Mouse (Mus musculus): ENCODE data around the gene Grap. TPM values are rescaled to one million over a fixed set of nuclear protein-coding genes. Genes with fewer than 3 reads are reported as not detected.

Gene Grap
- polyA plus RNA-seq, 1 experiment from 2014 or later: 4.7 TPM

DNA sequence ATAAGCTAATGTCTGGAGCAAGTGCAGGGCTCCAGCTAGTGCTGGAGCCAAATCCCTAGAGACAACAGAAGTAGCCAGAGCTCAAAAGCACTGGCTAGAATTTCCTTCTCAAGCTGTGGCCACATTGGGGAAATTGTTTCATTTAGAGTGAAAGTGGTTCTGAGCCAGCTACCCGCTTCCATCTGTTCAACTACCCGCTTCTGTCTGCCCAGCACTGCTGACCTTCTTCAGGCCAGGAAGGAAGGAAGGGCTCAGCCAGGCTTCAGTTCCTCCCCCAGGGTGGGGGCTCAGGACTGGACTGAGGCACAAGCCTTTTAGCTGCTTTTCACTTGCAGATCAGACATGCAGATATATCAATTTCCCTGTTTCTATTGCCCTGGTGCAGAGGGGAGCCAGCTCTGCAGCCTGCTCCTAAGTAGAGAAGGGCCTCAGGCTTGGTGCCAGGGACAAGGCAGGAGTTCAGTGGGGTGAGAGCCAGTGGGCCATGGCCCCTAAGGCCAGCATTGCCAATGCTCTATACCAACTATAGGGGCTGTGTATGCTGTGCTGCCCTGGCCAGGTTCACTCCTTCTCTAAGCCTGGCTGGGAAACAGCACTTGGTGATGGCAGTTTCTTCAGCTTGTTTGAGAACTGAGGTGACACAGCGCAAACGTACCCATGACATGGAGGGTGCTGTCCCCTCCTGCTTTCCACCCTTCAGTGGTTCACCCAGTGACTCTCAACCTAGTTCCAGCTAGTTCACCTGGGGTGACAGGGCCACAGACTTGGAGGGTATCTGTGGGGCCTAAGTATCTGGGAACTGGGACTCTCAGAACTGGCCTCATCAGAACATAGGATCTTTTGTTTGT is 6.2 kb downstream of the Grap start:
- Histone ChIP-seq H3K4me1 (ENCODE audit: control insufficient read depth, insufficient read depth, low read length) (no peaks in the 10 kb centered on the region), H3K36me3 (ENCODE audit: control insufficient read depth, insufficient read depth, low read length) (no peaks in the 10 kb centered on the region), H3K4me2 (ENCODE audit: low read depth, low read length) (no peak overlapping the region), H3K9ac (replicated peaks; ENCODE audit: low read depth, low read length) (no peak overlapping the region), H3K27ac (ENCODE audit: low read depth, low read length) (no peak overlapping the region), H3K9me3 (ENCODE audit: control insufficient read depth, low read length) (no peaks in the 10 kb centered on the region), H3K4me3 (ENCODE audit: low read depth, low read length) (no peak overlapping the region), H3K27me3 (ENCODE audit: control insufficient read depth, insufficient read depth, low read length) (no peaks in the 10 kb centered on the region)
- WGBS: 84% methylated on average over 4 of the region's 4 CpGs
- no peak for ATAC-seq (ENCODE audit: low read depth)

DNA sequence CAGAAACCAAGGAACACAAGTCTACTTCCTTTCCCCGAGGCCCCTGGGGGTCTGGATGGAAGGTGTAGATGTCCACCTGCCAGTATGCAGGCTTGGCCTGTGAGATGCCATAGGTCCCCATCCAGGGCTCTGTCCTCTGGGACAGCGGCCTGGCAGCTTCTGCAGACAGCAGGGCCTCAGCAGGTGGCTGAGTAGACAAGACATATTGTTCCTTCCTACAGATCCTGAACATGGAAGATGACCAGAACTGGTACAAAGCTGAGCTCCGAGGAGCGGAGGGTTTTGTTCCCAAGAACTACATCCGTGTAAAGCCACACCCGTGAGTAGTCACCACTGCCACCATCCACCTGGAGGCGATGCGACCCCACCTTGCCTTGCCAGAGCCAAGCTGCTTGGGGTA is 6.9 kb downstream of the Grap start:
- no peaks in the 10 kb centered on the region for H3K4me1 ChIP-seq (ENCODE audit: control insufficient read depth, insufficient read depth, low read length)
- H3K27ac ChIP-seq (ENCODE audit: low read depth, low read length): no peak overlapping the region
- H3K36me3 ChIP-seq (ENCODE audit: control insufficient read depth, insufficient read depth, low read length): no peaks in the 10 kb centered on the region
- no peak overlapping the region for H3K4me3 ChIP-seq (ENCODE audit: low read depth, low read length)
- no peaks in the 10 kb centered on the region for H3K9me3 ChIP-seq (ENCODE audit: control insufficient read depth, low read length)
- no peak overlapping the region for H3K9ac ChIP-seq (replicated peaks; ENCODE audit: low read depth, low read length)
- H3K27me3 ChIP-seq (ENCODE audit: control insufficient read depth, insufficient read depth, low read length): no peaks in the 10 kb centered on the region
- no peak overlapping the region for H3K4me2 ChIP-seq (ENCODE audit: low read depth, low read length)
- ATAC-seq (ENCODE audit: low read depth): no peak
- WGBS: 88% methylated on average over 8 of the region's 8 CpGs

DNA sequence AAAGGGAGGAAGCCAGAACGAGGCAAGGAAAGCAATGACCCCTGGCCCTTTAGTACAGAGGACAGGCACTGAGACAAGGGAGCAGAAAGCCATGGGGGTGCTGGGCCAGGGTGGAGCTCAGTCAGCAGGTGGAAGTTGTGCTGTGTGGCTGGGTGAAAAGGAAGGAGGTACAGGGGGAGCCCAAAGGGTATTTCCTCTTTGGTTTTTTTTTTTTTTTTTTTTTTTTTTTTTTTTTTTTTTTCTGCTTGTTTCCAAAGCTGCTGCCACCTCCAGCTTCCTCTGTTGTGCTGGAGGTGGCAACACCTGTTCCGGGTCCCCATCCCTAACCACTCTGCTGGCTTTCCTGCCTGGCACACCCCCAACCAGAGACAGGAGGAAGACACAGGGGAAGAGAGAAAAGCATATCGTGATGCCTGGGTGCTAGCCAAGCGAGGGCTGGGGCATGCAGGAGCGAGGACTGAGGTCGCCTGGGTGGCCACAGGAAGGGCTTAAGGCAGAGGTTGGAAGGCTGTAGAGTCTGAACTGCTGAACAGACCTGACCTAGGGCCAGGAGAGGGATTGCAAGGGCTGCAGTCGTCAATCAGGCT is 7.8 kb downstream of the Grap start:
- Histone ChIP-seq H3K4me3 (ENCODE audit: low read depth, low read length) (no peak overlapping the region), H3K27me3 (ENCODE audit: control insufficient read depth, insufficient read depth, low read length) (no peaks in the 10 kb centered on the region), H3K4me1 (ENCODE audit: control insufficient read depth, insufficient read depth, low read length) (no peaks in the 10 kb centered on the region), H3K9ac (replicated peaks; ENCODE audit: low read depth, low read length) (no peak overlapping the region), H3K36me3 (ENCODE audit: control insufficient read depth, insufficient read depth, low read length) (no peaks in the 10 kb centered on the region), H3K4me2 (ENCODE audit: low read depth, low read length) (no peak overlapping the region), H3K9me3 (ENCODE audit: control insufficient read depth, low read length) (no peaks in the 10 kb centered on the region), H3K27ac (ENCODE audit: low read depth, low read length) (no peak overlapping the region)
- whole genome bisulfite sequencing: 74% methylated on average over 7 of the region's 7 CpGs
- no peak for ATAC-seq (ENCODE audit: low read depth)

DNA sequence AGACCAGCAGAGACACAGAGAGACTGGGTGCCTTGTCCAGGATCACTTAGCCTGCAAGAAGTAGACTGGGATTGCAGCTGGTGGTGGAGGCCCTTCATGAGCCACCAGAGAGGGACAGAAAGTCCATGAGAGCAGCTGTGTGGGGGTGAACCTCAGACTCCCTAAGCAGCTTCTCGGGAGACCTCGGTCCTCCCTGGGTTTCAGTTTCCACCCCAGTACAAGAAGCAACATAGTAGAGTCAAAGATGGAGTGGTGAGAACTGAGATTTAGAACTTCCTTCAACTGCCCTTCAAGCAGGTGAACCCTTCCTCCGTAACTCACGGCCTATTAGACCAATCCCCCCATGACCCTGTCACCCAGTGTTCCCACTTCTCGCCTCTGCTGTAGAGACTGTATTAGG is 9.1 kb downstream of the Grap start:
- no peaks in the 10 kb centered on the region for H3K9me3 ChIP-seq (ENCODE audit: control insufficient read depth, low read length)
- no peak overlapping the region for H3K9ac ChIP-seq (replicated peaks; ENCODE audit: low read depth, low read length)
- no peak for ATAC-seq (ENCODE audit: low read depth)
- H3K4me1 ChIP-seq (ENCODE audit: control insufficient read depth, insufficient read depth, low read length): no peaks in the 10 kb centered on the region
- no peaks in the 10 kb centered on the region for H3K27me3 ChIP-seq (ENCODE audit: control insufficient read depth, insufficient read depth, low read length)
- WGBS: 94% methylated on average over 5 of the region's 5 CpGs
- no peaks in the 10 kb centered on the region for H3K36me3 ChIP-seq (ENCODE audit: control insufficient read depth, insufficient read depth, low read length)
- no peak overlapping the region for H3K27ac ChIP-seq (ENCODE audit: low read depth, low read length)
- H3K4me2 ChIP-seq (ENCODE audit: low read depth, low read length): no peak overlapping the region
- no peak overlapping the region for H3K4me3 ChIP-seq (ENCODE audit: low read depth, low read length)

DNA sequence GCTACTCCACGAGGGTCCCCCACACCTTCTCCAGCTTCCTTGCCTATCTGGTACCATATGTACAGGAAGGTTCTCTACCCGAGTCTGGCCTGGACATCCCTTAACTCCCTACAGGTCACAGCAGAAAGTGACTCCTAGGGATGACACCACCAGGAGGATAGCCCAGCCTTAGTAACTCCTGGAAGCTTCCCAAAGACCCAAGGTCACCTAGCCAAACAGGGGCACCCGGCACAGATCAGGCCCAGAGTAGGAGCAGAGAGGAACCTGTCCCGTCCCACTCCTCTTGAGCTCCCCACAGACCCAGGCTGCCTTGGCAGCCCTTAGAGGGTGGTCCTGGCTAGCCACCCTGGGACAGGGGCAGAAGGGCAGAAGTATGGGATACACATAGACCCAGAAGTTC is 12.3 kb downstream of the Grap start:
- ATAC-seq (ENCODE audit: low read depth): no peak
- H3K4me3 ChIP-seq (ENCODE audit: low read depth, low read length): no peak overlapping the region
- no peaks in the 10 kb centered on the region for H3K27me3 ChIP-seq (ENCODE audit: control insufficient read depth, insufficient read depth, low read length)
- H3K27ac ChIP-seq (ENCODE audit: low read depth, low read length): no peak overlapping the region
- no peaks in the 10 kb centered on the region for H3K4me1 ChIP-seq (ENCODE audit: control insufficient read depth, insufficient read depth, low read length)
- no peak overlapping the region for H3K9ac ChIP-seq (replicated peaks; ENCODE audit: low read depth, low read length)
- no peaks in the 10 kb centered on the region for H3K36me3 ChIP-seq (ENCODE audit: control insufficient read depth, insufficient read depth, low read length)
- WGBS: 88% methylated on average over 4 of the region's 4 CpGs
- H3K9me3 ChIP-seq (ENCODE audit: control insufficient read depth, low read length): no peaks in the 10 kb centered on the region
- no peak overlapping the region for H3K4me2 ChIP-seq (ENCODE audit: low read depth, low read length)

DNA sequence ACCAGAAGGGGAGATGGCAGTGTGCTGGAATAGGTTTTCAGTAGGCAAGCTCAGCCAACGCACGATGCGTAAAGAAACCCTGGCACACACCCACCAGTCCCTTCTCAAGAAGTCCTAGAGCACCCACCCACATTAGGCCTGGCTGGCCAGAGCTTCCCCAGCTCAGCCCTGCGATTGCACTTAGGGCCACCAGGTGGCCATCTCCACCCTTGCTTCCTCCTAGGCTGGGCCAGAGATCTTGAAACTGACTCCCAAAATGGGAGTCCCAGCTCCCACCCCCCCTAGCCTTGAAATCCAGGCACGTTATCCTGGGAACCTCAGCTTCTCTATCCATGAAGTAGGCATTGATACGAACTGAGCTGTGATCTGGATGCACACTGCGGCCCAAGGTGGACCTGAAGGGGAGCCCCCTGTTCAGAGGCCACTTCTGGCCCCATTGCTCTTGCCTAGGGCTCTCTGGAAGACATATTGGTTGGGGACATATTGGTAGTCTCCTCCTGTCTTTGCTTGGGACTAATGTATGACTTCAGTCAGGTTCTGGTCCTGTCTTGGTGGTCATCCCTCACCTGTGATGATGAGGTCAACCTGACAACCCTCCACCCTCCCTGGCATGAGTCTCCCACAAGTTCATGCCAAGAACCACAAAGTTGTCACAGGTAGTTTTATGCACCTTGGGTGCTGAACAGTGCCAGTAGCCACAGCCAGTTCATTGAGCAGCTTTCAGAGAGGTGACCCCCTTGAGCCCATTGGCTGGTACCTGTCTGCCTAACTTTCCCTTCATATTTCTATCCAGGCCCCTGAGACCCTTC is 13.1 kb downstream of the Grap start:
- H3K9me3 ChIP-seq (ENCODE audit: control insufficient read depth, low read length): no peaks in the 10 kb centered on the region
- no peak overlapping the region for H3K4me3 ChIP-seq (ENCODE audit: low read depth, low read length)
- WGBS: 54% methylated on average over 7 of the region's 7 CpGs
- ATAC-seq (ENCODE audit: low read depth): no peak
- H3K4me1 ChIP-seq (ENCODE audit: control insufficient read depth, insufficient read depth, low read length): no peaks in the 10 kb centered on the region
- no peaks in the 10 kb centered on the region for H3K27me3 ChIP-seq (ENCODE audit: control insufficient read depth, insufficient read depth, low read length)
- no peak overlapping the region for H3K9ac ChIP-seq (replicated peaks; ENCODE audit: low read depth, low read length)
- no peak overlapping the region for H3K27ac ChIP-seq (ENCODE audit: low read depth, low read length)
- H3K36me3 ChIP-seq (ENCODE audit: control insufficient read depth, insufficient read depth, low read length): no peaks in the 10 kb centered on the region
- no peak overlapping the region for H3K4me2 ChIP-seq (ENCODE audit: low read depth, low read length)

DNA sequence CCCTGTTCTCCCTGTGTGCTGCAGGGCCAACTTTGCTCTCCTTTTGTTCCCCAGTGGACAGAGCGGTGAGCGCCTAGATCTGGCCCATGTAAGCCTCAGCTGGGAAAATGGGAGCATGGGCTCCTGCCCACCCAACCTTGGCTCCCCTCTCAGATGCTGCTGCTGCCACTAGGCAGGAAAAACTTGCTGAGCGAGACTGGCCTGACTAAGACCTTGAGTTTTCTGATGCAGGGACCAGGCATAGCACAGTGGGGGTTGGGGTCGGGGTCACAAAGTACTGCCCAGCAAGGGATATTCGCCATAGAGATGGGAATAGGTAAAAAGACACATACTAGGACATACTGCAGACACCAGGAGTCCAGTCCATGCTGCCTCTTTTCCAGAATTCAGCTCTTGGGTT is 14.2 kb downstream of the Grap start:
- Histone ChIP-seq H3K4me1 (ENCODE audit: control insufficient read depth, insufficient read depth, low read length) (no peaks in the 10 kb centered on the region), H3K27ac (ENCODE audit: low read depth, low read length) (no peak overlapping the region), H3K36me3 (ENCODE audit: control insufficient read depth, insufficient read depth, low read length) (no peaks in the 10 kb centered on the region), H3K9me3 (ENCODE audit: control insufficient read depth, low read length) (no peaks in the 10 kb centered on the region), H3K27me3 (ENCODE audit: control insufficient read depth, insufficient read depth, low read length) (no peaks in the 10 kb centered on the region), H3K4me2 (ENCODE audit: low read depth, low read length) (no peak overlapping the region), H3K9ac (replicated peaks; ENCODE audit: low read depth, low read length) (no peak overlapping the region), H3K4me3 (ENCODE audit: low read depth, low read length) (no peak overlapping the region)
- WGBS: 80% methylated on average over 5 of the region's 5 CpGs
- no peak for ATAC-seq (ENCODE audit: low read depth)

DNA sequence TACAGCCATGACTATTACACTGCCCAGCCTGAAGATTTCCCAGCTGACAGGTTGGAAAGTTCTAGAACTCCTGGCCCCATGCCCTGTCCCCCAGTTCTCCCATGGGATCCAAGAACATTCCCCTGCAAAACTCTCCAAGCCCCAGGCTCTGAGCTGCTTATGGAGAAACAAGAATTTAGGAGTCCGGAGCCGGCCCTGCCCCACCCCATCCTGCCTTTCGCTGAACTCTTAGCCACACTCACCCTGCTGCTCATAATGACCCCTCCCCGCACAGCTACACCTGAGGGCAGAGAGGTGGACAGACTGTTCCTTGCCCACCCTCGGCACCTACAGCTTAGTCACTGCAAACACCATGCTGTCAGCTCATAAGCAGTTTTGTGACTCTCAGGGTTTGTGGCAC is 14.7 kb downstream of the Grap start:
- H3K36me3 ChIP-seq (ENCODE audit: control insufficient read depth, insufficient read depth, low read length): no peaks in the 10 kb centered on the region
- no peaks in the 10 kb centered on the region for H3K27me3 ChIP-seq (ENCODE audit: control insufficient read depth, insufficient read depth, low read length)
- WGBS: 89% methylated on average over 5 of the region's 5 CpGs
- H3K4me2 ChIP-seq (ENCODE audit: low read depth, low read length): no peak overlapping the region
- H3K9me3 ChIP-seq (ENCODE audit: control insufficient read depth, low read length): no peaks in the 10 kb centered on the region
- no peak overlapping the region for H3K27ac ChIP-seq (ENCODE audit: low read depth, low read length)
- H3K9ac ChIP-seq (replicated peaks; ENCODE audit: low read depth, low read length): no peak overlapping the region
- no peak overlapping the region for H3K4me3 ChIP-seq (ENCODE audit: low read depth, low read length)
- no peaks in the 10 kb centered on the region for H3K4me1 ChIP-seq (ENCODE audit: control insufficient read depth, insufficient read depth, low read length)
- ATAC-seq (ENCODE audit: low read depth): no peak

Measured in neural tube, embryonic 14.5 days (tissue).